Mouse (Mus musculus) neural tube, embryonic 14.5 days (tissue): ENCODE measurements around the gene Dynlrb1. TPM values are rescaled to one million over a fixed set of nuclear protein-coding genes. Genes with fewer than 3 reads are reported as not detected.

Source experiments
- ATAC-seq: fragments of 200-750 bp; cut with Nextera tagmentation; 2 replicates; pipeline ENCODE4 v1.8.0; 2017; ENCODE audit warnings: low read depth, mild to moderate bottlenecking, moderate TSS enrichment, moderate library complexity
- H3K27ac ChIP-seq: fragments of 300-500 bp; sonication (generic); 2 replicates; pipeline ENCODE4 v1.5.1; 2014; ENCODE audit warnings: low read depth, mild to moderate bottlenecking, control low read depth, low read length, moderate library complexity, mixed read lengths
- H3K27me3 ChIP-seq: fragments of 300-500 bp; sonication (generic); 2 replicates; pipeline ENCODE4 v1.6.1; 2014; ENCODE audit warnings: low read length; ENCODE audit not compliant: control insufficient read depth, insufficient read depth
- H3K36me3 ChIP-seq: fragments of 300-500 bp; sonication (generic); 2 replicates; pipeline ENCODE4 v1.6.1; 2014; ENCODE audit warnings: low read length, mixed read lengths; ENCODE audit not compliant: control insufficient read depth, insufficient read depth
- H3K4me1 ChIP-seq: fragments of 300-500 bp; sonication (generic); 2 replicates; pipeline ENCODE4 v1.6.1; 2014; ENCODE audit warnings: low read length; ENCODE audit not compliant: control insufficient read depth, insufficient read depth
- H3K4me2 ChIP-seq: fragments of 300-500 bp; sonication (generic); 2 replicates; pipeline ENCODE4 v1.6.1; 2014; ENCODE audit warnings: mild to moderate bottlenecking, low read depth, low read length, control low read depth
- H3K4me3 ChIP-seq: fragments of 300-500 bp; sonication (generic); 2 replicates; pipeline ENCODE4 v1.5.1; 2014; ENCODE audit warnings: low read depth, low read length, control low read depth, mixed read lengths
- H3K9ac ChIP-seq: fragments of 300-500 bp; sonication (generic); replicated peaks from 2 replicates; pipeline ENCODE4 v1.6.1; 2014; ENCODE audit warnings: low read depth, mild to moderate bottlenecking, control low read depth, low read length, mixed read lengths
- H3K9me3 ChIP-seq: fragments of 300-500 bp; sonication (generic); 2 replicates; pipeline ENCODE4 v1.6.1; 2016; ENCODE audit warnings: low read length; ENCODE audit not compliant: control insufficient read depth
- WGBS: fragments of 180-500 bp; shearing (Covaris S2); extraction: QIAGEN DNeasy Blood & Tissue Kit; methylation state at CpG from one replicate; pipeline ENCODE4 v1.1.7; 2014; 5-methylcytosine and 5-hydroxymethylcytosine counted together
- polyA plus RNA-seq: library from polyadenylated mRNA; unstranded; fragments of >200 nt; fragmentation: Nextera tagmentation; extraction: Ambion mirVana; gene quantifications from 2 replicates; pipeline ENCODE4 v1.2.1, GENCODE M21; 2014

Dynlrb1 gene
- 769 and 889 TPM in 2 replicates for polyA plus RNA-seq

DNA sequence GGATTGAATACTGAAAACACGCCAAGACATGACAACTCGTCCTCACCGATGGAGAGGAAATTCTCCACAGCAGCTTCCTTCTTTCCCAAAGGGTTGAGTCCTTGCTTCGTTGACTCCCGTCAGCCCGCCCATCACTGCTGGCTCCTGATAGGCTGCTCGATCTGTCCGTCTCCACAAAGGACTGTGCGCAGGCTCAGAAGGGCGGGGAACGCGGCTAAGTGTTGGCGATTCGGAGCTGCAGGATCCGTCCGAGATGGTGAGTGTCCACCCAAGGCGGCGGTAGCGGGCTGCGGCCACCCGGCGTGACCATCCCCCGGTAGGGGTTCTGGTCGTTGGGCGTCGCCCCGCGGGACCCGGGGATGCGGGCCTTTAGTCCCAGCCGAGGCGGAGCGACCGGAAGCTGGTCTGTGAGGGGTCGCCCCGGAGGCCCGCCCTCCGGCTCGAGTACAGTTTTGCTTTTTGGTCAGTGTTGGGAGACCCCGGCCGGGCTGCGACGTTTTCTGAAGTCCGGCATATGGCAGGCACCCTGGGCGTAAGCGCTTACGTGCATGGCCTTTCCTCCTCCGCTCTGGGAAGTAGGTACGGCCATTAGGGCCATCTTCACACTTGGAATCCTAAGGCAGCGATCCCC is at the start of gene Dynlrb1:
Dynlrb1 (plus strand) TSS at position 172 of the 631 bp plus-strand sequence.
- peak within 1 kb of the TSS; percentile 79 for H3K27ac ChIP-seq
- peaks cover 22% of the 10 kb centered on the region for H3K4me1 ChIP-seq
- peak within 1 kb of the TSS; percentile 78 for H3K4me2 ChIP-seq
- peak within 1 kb of the TSS; percentile 89 for H3K4me3 ChIP-seq
- ATAC-seq = peak; percentile 100
- H3K9me3 ChIP-seq = no peaks in the 10 kb centered on the region
- peak within 1 kb of the TSS; percentile 92 for H3K9ac ChIP-seq
- H3K27me3 ChIP-seq = no peaks in the 10 kb centered on the region
- WGBS = under 1% methylated on average over 50 of the region's 50 CpGs
- H3K36me3 ChIP-seq = no peaks in the 10 kb centered on the region

DNA sequence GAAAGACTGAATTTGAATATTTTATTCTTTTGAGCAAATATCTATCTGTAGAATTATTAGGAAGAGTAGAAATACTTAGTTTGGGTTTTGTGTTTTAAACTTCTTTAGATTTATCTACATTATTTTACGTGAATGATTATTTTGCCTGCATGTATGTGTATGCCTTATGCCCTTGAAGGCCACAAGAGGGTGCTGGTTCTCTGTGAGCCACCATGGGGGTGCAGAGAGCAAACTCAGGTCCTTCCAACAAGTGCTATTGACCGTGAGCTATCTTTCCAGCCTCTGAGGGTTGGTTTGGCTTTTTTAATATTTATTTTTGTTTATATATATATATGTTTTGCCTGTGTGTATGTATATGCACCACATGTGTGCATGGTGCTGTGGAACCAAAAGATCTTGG is 28.9 kb upstream of the Dynlrb1 start:
- H3K9ac ChIP-seq = no peak overlapping the region
- no peak for ATAC-seq
- no peak overlapping the region for H3K27ac ChIP-seq
- H3K4me2 ChIP-seq = no peak overlapping the region
- H3K4me3 ChIP-seq = no peak overlapping the region
- no peaks in the 10 kb centered on the region for H3K9me3 ChIP-seq
- H3K36me3 ChIP-seq = peaks cover 46% of the 10 kb centered on the region
- 89% methylated on average over 2 of the region's 2 CpGs for WGBS
- H3K4me1 ChIP-seq = no peaks in the 10 kb centered on the region
- no peaks in the 10 kb centered on the region for H3K27me3 ChIP-seq

DNA sequence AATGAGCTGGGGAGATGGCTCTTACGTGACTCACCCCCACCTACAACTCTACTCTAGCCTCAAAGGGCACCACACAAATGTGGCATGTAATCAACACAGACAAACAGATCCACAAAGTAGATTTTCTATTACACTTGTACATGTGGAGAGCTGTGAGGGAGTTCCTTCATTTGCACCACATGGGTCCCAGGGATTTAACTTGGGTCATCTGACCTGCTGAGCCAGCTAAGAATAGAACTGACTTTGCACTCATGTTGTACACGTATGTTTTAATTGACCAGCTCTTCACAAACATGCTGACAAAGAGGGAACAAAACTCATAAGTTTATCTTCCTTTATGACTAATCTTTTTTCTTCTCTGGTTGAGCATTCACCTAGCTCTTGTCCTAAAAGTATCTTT is 13.2 kb upstream of the Dynlrb1 start:
- Histone ChIP-seq H3K27me3 (no peaks in the 10 kb centered on the region), H3K36me3 (peaks cover 74% of the 10 kb centered on the region), H3K27ac (no peak overlapping the region), H3K4me1 (no peaks in the 10 kb centered on the region), H3K9ac (no peak overlapping the region), H3K4me3 (no peak overlapping the region), H3K9me3 (no peaks in the 10 kb centered on the region), H3K4me2 (no peak overlapping the region)
- WGBS = 90% methylated on average over 2 of the region's 2 CpGs
- ATAC-seq = no peak

DNA sequence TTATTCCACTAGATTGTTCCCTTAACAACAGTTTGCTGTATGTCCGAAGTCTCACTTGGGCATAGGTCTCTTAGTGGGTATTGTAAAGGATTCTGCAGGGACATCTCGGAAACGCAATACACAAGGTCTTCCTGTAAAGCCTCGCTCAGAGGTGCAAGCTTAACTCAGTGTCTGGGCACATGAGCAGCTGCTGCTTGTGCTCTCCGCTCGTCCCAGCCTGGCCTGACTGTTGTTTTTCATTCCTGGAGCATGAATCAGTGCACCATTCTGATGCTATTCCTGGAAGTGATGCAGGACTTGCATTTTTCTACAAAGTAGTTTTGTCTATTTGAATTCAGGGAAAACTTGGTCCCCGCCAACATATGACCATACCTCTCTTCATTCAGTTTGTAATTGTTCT is 11.6 kb upstream of the Dynlrb1 start:
- Histone ChIP-seq H3K4me3 (no peak overlapping the region), H3K36me3 (peaks cover 63% of the 10 kb centered on the region), H3K9me3 (no peaks in the 10 kb centered on the region), H3K4me2 (no peak overlapping the region), H3K4me1 (no peaks in the 10 kb centered on the region), H3K9ac (no peak overlapping the region), H3K27me3 (no peaks in the 10 kb centered on the region), H3K27ac (no peak overlapping the region)
- WGBS = 93% methylated on average over 7 of the region's 7 CpGs
- ATAC-seq = no peak

DNA sequence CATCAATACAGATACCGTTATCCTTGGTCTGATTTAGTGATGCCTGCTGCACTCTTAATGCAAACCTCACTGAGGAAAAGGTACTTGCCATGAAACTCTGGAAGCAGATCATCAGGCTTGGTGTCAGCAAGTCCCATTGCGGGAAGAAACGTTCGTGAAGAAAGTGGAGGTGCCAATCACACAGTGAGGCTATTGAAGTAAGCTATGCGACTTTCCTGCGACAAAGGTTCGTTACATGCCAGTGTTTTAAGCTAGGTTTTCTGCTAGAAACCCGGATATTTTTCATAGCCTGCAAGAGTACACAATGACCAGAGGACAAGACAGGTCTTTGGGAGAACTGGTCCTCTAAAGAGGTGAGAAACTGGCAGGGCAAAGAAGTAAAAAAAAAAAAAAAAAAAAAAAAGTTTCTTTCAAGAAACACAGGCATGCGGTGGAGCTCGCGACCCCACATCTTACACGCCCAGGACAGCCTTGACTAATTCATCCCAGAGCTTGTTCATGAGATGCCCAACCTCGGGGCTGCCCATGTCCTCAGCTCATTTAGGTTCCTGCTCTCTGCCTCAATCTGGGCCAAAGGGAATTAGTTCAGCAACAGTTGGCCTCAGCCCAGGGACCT is 479 bp upstream of the Dynlrb1 start:
- WGBS = 5% methylated on average over 13 of the region's 13 CpGs
- no peaks in the 10 kb centered on the region for H3K27me3 ChIP-seq
- H3K4me3 ChIP-seq = peak overlapping the region; percentile 89
- peak overlapping the region; percentile 79 for H3K27ac ChIP-seq
- peaks cover 22% of the 10 kb centered on the region for H3K4me1 ChIP-seq
- H3K9ac ChIP-seq = peak overlapping the region; percentile 92
- no peaks in the 10 kb centered on the region for H3K36me3 ChIP-seq
- H3K9me3 ChIP-seq = no peaks in the 10 kb centered on the region
- peak; percentile 86 for ATAC-seq
- peak overlapping the region; percentile 59 for H3K4me2 ChIP-seq

DNA sequence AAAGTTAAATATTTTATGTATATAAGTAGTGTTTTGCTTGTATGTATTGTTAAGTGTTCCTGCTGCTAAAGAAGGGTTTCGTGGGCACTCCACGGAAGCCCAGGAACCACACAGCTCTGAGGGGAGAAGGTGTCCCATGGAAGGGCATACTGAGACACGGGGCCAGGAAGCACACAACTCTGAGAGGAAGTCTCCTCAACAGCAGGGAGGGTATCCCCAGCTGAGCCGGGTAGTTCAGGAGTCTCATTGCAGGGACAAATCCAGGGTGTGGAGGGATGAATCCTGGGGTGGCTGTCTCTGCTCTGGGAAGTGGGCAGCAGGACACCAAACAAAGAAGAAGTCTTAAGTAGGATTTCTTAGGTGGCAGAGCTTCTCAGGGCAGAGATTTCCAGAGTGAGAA is 943 bp downstream of the Dynlrb1 start:
- Histone ChIP-seq H3K4me2 (peak overlapping the region; percentile 78), H3K4me1 (peaks cover 22% of the 10 kb centered on the region), H3K27me3 (no peaks in the 10 kb centered on the region), H3K36me3 (no peaks in the 10 kb centered on the region), H3K27ac (no peak overlapping the region), H3K9ac (peak overlapping the region; percentile 92), H3K9me3 (no peaks in the 10 kb centered on the region), H3K4me3 (peak overlapping the region; percentile 89)
- no peak for ATAC-seq
- 22% methylated on average over 4 of the region's 4 CpGs for WGBS

DNA sequence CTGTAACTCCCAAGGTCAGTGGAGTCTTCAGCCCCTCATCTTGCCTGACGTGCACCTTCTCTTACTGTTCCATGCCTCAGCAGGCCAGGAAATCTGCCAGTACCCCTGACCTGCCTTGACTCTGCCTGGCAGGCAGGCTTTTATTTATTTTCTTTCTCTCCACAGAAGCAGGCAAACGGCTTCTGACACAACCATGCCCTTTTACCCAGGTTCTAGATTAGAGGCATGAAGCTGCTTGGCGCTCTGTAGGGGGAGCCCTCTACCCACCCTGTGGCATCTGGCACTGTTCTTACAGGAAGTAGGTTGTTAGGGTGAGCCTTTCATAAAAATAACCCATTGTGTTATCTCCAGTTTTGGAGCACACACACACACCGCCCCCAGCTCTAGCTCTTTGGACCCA is 4.6 kb downstream of the Dynlrb1 start:
- no peak overlapping the region for H3K4me3 ChIP-seq
- H3K9me3 ChIP-seq = no peaks in the 10 kb centered on the region
- WGBS = 88% methylated on average over 4 of the region's 4 CpGs
- peaks cover 26% of the 10 kb centered on the region for H3K36me3 ChIP-seq
- no peak overlapping the region for H3K9ac ChIP-seq
- no peak for ATAC-seq
- no peaks in the 10 kb centered on the region for H3K27me3 ChIP-seq
- no peak overlapping the region for H3K27ac ChIP-seq
- no peak overlapping the region for H3K4me2 ChIP-seq
- peaks cover 18% of the 10 kb centered on the region for H3K4me1 ChIP-seq

DNA sequence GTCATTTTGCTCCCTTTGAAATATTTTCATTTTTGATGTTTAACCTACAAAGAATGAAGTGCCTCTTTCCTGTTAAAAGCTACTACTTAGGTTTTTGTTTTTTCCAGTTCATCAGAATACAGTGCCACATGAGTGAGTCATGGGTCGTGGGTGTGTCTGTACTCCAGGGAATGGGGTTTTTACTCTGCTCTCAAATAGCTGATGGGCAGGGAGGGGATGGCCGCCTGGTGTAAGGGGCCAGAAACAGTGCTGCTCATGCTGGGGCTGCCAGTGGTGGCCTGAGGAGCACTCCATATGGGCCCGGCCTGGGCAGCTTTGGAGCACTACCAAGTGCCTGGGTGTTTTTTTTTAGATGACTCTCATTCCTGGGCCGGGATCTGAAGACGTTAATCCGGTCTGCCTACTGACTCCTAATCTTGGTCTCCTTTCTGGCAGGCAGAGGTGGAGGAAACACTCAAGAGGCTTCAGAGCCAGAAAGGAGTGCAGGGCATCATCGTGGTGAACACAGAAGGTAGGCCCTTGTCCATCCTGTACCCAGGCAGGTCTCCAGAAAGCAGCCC is 6.0 kb downstream of the Dynlrb1 start:
- H3K4me3 ChIP-seq = no peak overlapping the region
- no peak overlapping the region for H3K9ac ChIP-seq
- H3K36me3 ChIP-seq = peaks cover 37% of the 10 kb centered on the region
- peaks cover 16% of the 10 kb centered on the region for H3K4me1 ChIP-seq
- no peak overlapping the region for H3K27ac ChIP-seq
- H3K27me3 ChIP-seq = no peaks in the 10 kb centered on the region
- no peak for ATAC-seq
- no peak overlapping the region for H3K4me2 ChIP-seq
- 92% methylated on average over 7 of the region's 7 CpGs for WGBS
- H3K9me3 ChIP-seq = no peaks in the 10 kb centered on the region

DNA sequence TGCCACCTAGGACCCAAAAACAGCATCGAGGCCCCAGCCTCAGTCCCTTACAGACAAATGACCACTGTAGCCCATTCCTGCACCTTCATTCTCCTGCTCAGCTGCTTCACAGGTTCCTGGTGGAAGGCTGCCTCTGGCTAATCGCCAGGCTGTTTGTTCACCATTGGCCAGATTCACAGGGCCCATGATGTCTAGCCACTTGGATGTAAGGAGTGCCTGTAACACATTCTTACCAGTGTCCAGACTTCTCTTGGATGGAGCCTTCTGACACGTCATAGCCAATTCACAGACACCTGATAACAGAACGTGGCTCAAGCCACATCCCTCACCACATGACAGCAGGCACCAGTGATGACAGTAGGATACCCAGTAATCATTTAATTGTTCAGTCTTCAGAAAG is 9.9 kb downstream of the Dynlrb1 start:
- Histone ChIP-seq H3K36me3 (peaks cover 73% of the 10 kb centered on the region), H3K27me3 (no peaks in the 10 kb centered on the region), H3K27ac (no peak overlapping the region), H3K9me3 (no peaks in the 10 kb centered on the region), H3K4me3 (no peak overlapping the region), H3K9ac (no peak overlapping the region), H3K4me2 (no peak overlapping the region), H3K4me1 (no peaks in the 10 kb centered on the region)
- no peak for ATAC-seq
- 97% methylated on average over 4 of the region's 4 CpGs for WGBS
